Mouse (Mus musculus) MEL (cell line): ENCODE results near the gene Prickle1.

ENCODE experiments used
- BHLHE40 ChIP-seq: IDR thresholded peaks from 2 replicates; pipeline ENCODE4 v1.6.1; 2012; ENCODE audit warnings: low read depth, mild to moderate bottlenecking, inconsistent platforms, low read length, improper control_type of control experiment, borderline replicate concordance
- CHD2 ChIP-seq: IDR thresholded peaks from 2 replicates; pipeline ENCODE4 v1.6.1; 2011; ENCODE audit warnings: low read length, improper control_type of control experiment
- CTCF ChIP-seq, 3 experiments: IDR thresholded peaks in 2 of 3; conservative IDR thresholded peaks in 1 of 3; 2 replicates each; pipeline ENCODE4 v1.5.1; 2011 to 2012; ENCODE audit warnings: low read length in 3 of 3, low read depth in 2 of 3, mild to moderate bottlenecking in 2 of 3, improper control_type of control experiment in 1 of 3, inconsistent platforms in 1 of 3, mixed read lengths in 1 of 3, moderate library complexity in 1 of 3; ENCODE audit not compliant: control insufficient read depth in 1 of 3, insufficient read depth in 1 of 3, poor library complexity in 1 of 3, severe bottlenecking in 1 of 3
- EP300 ChIP-seq, 2 experiments: IDR thresholded peaks; 2 replicates each; pipeline ENCODE4 v1.6.1; 2011; ENCODE audit warnings: improper control_type of control experiment in 2 of 2, low read length in 2 of 2, low read depth in 1 of 2, mild to moderate bottlenecking in 1 of 2
- JUND ChIP-seq: IDR thresholded peaks from 2 replicates; pipeline ENCODE4 v1.6.1; 2011; ENCODE audit warnings: low read depth, mild to moderate bottlenecking, improper control_type of control experiment, low read length
- KAT2A ChIP-seq: conservative IDR thresholded peaks from 2 replicates; pipeline ENCODE4 v1.6.1; 2012; ENCODE audit warnings: low read depth, low read length, improper control_type of control experiment, inconsistent platforms
- MEF2A ChIP-seq: IDR thresholded peaks from 2 replicates; pipeline ENCODE4 v1.6.1; 2014; ENCODE audit warnings: low read depth, mild to moderate bottlenecking, inconsistent platforms, low read length, improper control_type of control experiment; ENCODE audit not compliant: poor library complexity, insufficient replicate concordance, severe bottlenecking; ENCODE audit errors: extremely low read depth
- POLR2A ChIP-seq, 2 experiments: IDR thresholded peaks; 2 replicates each; pipeline ENCODE4 v1.6.1; 2011 to 2012; ENCODE audit warnings: low read length in 2 of 2, mild to moderate bottlenecking in 2 of 2, control low read depth in 1 of 2, improper control_type of control experiment in 1 of 2, low read depth in 1 of 2, moderate library complexity in 1 of 2; ENCODE audit not compliant: control insufficient read depth in 1 of 2, insufficient read depth in 1 of 2, poor library complexity in 1 of 2
- RCOR1 ChIP-seq: IDR thresholded peaks from 2 replicates; pipeline ENCODE4 v1.6.1; 2012; ENCODE audit warnings: low read depth, mild to moderate bottlenecking, inconsistent platforms, low read length, improper control_type of control experiment
- ZC3H11A ChIP-seq: IDR thresholded peaks from 2 replicates; pipeline ENCODE4 v1.6.1; 2012; ENCODE audit warnings: low read depth, mild to moderate bottlenecking, inconsistent platforms, low read length, improper control_type of control experiment

- no peak for TF ChIP-seq EP300 (IDR thresholded peaks at IDR 0.05; ENCODE audit: low read depth in 1 of 2, low read length in 2 of 2)
- no peak for TF ChIP-seq POLR2A (IDR thresholded peaks at IDR 0.05; ENCODE audit: control insufficient read depth in 1 of 2, insufficient read depth in 1 of 2, low read depth in 1 of 2, low read length in 2 of 2, poor library complexity in 1 of 2)
- TF ChIP-seq MEF2A, result no peak
- no peak for TF ChIP-seq CTCF (IDR thresholded peaks at IDR 0.05 in 2 of 3, conservative IDR thresholded peaks at IDR 0.05 in 1 of 3; ENCODE audit: control insufficient read depth in 1 of 3, insufficient read depth in 1 of 3, low read depth in 2 of 3, low read length in 3 of 3, poor library complexity in 1 of 3, severe bottlenecking in 1 of 3)
- no peak for TF ChIP-seq RCOR1
- no peak for TF ChIP-seq BHLHE40
- no peak for TF ChIP-seq ZC3H11A
- TF ChIP-seq JUND, result no peak
- TF ChIP-seq KAT2A, result no peak
- no peak for TF ChIP-seq CHD2
These were observed 38.8 kb upstream of the Prickle1 start for GRCm38 (mm10) chr15:93634536-93634935.
